Mouse (Mus musculus): ENCODE results near the gene Marveld2.

Marveld2 gene

DNA sequence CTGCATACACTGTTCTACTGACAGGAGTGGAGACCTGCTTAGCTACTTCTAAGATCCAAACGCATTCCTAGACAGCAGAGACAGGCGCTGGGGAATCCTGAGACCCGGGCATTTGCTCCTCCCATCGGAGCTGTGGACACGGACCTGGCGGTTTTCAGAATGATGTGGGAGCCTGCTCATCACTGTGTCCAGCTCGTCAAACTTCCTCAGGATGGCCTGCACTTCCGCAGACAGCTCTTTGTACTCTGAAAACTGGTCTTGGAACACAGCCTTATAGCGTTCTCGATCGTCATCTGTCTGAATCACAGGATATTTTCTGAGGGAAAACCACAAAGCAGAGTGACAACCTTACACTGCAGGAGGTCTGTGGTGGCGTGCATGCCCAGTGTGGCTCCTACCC lies 16.5 kb downstream of the Marveld2 start:
- in situ Hi-C loops (cut with MboI), result no loop called here

DNA sequence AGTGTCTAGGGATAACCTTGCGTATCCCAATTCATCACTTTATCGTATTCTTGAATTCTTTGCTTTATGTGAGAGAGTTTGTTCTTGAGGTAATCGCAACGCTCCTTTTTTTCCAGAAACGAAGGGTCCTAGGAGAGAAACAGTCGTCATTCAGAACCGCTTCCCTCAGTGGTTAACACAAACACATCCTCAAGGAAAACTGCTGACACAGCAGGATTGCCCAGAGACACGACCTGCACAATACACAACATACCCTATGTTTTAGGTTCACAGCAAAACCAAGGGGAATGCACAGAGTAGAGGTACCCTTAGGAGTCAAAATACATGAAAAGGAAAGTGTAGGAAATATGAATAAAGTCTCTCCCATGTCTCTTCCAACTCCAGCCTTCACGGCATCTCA lies 19.5 kb downstream of the Marveld2 start:
- in situ Hi-C loops (cut with MboI), result no loop called here

DNA sequence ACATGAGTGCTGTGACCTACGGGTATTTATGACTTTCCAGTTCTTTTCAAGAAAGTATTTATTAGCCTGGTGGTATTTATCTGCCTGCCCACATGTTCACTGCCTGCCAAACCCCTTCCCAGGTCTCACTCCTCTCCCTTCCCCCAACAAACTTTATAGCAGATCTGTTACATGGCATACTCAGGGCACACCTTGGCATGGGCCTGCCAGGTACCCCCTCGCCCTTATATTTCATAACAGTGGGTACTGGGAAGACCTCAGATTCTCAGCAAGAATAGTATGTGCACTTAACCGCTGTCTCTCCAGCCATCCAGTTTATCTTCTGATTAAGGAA lies 21.3 kb downstream of the Marveld2 start:
- in situ Hi-C loops (cut with MboI), result no loop called here

DNA sequence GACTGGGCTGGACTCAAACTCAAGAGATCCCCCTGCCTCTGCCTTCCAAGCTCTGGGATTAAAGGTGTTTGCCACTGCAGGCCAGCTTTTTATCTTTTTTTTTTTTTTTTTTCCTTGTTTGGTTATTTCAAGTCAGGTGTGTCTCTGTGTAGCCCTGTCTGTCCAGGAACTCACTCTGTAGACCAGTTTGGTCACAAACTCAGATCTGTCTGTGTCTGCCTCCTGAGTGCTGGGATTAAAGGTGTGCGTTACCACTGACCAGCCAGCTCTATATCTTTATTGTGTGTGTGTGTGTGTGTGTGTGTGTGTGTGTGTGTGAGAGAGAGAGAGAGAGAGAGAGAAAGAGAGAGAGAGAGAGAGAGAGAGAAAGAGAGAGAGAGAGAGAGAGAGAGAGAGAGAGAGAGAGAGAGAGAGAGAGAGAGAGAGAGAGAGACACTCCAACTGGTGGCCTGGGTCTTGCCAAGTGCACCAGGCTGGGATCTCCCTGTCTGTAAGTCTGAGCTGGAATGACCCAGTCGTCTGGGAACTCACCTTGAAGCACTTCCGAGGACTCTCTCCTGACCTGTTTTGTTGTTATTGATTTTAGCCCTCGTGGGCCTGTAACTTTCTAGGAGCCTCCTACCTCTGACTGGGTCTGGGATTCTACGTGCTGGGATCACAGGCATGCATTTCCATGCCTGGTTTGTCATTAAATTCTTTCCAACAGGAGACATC lies 21.8 kb downstream of the Marveld2 start:
- in situ Hi-C loops (cut with MboI), result no loop called here

DNA sequence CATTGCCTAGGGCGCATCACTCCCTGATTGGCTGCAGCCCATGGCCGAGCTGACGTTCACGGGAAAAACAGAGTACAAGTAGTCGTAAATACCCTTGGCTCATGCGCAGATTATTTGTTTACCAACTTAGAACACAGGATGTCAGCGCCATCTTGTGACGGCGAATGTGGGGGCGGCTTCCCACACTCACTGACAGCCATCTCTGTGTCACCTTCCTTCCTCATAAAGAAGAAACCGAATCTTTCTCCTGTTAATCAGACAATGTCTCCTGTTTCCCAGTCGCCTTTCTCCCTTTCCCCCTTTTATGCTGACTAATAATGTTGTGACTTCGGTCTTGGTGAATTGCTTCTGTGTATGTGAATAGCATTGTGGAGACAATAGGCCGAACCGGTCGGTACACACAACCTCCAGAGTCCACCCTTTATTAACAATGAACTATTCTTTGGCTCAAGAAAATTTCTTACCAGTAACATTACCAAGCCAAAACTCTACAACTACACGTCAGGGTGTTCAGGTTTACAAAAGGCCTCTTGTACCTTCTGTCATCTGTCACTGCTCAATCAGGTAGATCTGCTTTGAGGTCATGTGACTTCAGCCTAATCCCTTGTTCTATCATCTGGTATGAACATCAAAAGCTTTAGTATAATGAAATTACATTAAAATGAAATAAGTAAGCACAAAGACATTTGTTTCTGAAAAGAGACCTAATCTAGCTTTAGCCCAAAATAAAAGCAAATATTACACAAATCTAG lies 22.6 kb downstream of the Marveld2 start:
- in situ Hi-C loops (cut with MboI), result no loop called here

DNA sequence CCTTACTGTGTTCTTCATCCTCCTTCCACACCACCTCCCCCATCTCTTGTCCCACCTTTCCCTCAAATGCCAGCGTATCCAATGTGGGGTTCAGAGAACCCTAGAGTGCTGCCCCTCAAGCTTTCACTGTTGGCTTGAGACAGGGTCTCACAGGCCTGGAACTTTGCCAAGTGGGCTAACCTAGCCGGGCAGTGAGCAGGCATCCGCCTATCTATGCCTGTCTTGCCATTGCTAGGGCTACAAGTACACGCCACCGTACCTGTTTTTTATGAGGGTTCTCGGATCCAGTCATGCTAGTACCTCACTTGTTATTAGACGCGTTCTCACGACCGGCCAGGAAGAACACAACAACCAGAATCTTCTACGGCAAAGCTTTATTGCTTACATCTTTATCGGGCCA lies 28.1 kb downstream of the Marveld2 start:
- in situ Hi-C loops (cut with MboI), result no loop called here

DNA sequence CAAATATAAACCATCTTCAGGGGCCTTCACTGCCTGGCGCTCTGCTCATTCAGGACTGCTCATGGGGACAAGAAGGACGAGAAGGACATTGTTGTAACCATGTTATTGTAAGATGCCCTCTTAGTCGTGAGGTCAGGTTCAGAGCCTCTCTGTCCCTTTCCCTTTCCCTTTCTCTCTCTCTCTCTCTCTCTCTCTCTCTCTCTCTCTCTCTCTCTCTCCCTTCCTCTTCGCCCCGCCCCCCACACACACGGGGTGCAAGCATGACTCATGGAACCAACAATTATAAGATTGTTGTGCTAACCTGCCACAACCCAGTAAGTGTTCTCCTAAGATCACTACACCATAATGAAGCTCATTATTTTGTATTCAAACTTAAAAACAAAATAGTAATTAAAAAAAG lies 34.6 kb downstream of the Marveld2 start:
- in situ Hi-C loops (cut with MboI), result no loop called here

DNA sequence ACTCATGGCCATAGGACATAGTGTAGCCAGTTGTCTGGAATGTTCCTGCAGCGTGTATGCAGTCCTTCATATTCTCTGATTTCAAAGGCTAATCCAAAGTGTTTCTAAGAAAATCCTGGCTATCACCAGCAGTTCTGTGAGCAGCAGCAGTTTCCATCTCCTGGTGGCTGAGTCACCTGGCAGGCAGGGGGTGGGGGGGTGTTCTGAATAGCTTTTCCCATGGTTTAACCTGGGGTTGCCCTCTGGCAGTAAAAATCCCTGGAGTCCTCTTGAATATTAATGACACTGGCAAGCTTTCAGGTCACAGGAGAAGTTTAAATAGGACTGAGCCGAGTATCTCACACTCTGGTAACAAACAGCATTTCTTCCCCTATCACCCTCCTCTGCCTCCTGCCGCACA lies 35.1 kb downstream of the Marveld2 start:
- in situ Hi-C loops (cut with MboI), result no loop called here

DNA sequence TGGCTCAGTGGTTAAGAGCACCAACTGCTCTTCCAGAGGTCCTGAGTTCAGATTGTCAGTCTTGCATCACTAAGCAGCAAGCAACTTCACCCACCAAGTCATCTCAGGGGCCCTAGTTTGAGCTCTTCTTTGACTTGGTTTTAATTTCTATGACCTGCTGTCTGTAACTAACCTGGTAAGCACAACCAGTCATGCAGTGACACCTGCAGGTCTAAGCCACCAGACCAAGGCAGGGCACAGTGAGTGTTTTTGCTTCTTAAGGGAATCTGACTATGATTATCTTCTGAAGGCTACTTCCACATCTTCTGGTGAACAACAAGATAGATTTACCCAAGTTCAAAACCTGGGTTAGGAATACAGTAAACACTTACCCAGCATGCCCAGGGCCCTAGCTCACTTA lies 36.8 kb downstream of the Marveld2 start:
- in situ Hi-C loops (cut with MboI), result no loop called here

DNA sequence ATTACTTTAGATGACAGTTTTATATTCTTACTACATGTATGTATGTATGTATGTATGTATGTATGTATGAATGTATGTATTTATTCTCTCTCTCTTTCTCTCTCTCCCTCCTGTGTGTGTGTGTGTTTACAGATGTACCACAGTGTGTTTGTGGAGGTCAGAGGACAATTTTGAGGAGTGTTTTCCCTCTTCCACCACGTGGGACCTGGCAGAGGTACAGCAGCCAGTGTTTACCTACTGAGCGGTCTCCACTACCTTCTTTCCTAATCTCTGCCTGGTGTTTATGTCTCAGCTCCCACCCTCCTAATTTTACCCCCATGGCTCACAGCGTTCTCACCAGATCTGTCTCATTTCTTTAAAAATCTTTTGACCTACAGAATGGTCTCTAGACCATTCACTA lies 37.6 kb downstream of the Marveld2 start:
- in situ Hi-C loops (cut with MboI), result no loop called here

DNA sequence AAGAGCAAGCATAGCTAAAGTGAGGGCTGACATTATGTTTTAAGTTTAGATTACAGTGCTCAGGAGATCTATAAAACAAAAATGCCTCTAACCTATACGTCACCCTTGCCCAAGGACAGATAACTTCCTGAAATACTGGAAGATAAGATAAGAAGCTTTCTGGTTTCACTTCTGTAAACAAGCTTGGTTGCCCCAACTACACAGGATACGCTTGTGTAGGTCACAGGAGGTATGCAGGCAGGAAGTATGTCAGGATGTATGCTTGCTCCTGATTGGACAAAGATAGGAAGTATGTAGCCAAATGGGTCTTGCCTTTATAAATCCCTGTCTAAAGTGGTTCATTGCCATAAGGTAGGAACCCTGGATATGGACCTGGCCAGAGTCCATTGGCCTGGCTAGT lies 40.8 kb downstream of the Marveld2 start:
- in situ Hi-C loops (cut with MboI), result no loop called here

DNA sequence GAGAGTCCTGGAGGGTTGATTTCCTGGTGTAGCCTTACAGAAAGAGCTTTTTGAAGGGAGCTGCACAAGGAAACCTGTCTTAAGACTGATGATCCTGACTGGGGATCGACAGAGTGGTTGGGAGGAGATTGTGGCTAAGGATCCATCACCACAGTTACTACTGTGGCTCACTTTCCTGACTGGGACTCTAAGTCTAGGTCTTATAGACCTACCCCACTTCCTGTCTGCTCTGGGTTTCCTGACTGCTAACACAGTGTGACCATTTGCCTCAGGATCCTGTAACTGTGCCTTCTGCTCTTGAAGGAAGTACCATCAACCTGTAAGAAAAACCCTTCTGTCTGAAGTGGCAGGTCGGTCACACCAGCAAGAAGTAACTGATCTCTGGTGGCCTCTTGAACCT lies 46.1 kb downstream of the Marveld2 start:
- in situ Hi-C loops (cut with MboI), result no loop called here

DNA sequence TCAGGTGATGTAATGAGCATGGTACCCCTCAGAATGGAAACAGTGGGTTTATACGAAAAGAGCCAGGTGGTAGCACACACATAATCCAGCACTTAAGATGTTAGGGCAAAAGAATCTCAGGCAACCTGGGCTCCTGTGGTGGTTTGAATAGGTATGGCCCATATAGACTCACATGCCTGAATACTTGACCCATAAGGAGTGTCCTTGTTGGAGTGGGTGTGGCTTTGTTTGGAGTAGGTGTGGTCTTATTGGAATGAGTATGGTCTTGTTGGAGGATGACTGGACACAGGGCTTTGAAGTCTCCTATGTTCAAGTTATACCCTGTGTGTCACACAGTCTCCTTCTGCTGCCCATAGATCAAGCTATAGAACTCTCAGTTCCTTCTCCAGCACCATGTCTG lies 48.4 kb downstream of the Marveld2 start:
- in situ Hi-C loops (cut with MboI), result no loop called here

DNA sequence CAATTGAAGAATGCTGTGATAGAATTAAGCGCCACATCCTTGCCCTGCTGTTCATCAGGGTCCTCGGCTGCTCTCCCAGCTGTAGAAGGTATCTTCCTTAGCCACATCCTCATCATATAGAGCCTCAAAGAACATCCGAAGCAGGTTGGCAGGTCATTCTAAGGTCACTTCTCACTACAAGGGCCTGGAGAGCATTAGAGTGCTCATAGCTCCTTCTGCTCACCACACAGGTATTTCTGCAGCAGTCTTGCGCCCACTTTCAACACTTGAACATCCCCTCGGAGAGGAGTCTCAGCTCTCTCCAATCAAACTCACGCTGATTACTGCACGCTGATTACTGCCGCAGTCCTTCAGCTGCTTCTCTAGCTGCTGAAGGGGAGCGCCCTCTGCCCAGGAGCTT lies 57.3 kb downstream of the Marveld2 start:
- in situ Hi-C loops (cut with MboI), result no loop called here

DNA sequence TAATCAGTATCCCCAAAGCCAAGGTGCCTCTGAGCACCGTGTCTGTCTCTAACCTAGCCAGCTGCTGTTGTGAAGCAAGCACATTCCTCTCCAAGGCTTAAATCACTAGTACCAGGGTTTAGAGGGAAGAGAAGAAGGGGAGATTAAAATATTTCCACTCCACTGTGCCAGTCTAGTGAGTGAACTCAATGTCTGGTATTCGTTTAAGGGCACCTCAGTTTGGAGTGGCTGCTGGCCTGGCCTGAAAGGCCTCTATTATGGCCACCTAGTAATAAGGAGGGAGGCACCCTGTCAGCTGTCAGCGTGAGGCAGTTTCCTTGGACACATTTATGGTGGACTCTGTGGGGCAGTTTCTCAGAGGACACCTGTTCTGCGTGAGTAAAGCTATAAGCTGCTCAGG lies 59.8 kb downstream of the Marveld2 start:
- in situ Hi-C loops (cut with MboI), result no loop called here

DNA sequence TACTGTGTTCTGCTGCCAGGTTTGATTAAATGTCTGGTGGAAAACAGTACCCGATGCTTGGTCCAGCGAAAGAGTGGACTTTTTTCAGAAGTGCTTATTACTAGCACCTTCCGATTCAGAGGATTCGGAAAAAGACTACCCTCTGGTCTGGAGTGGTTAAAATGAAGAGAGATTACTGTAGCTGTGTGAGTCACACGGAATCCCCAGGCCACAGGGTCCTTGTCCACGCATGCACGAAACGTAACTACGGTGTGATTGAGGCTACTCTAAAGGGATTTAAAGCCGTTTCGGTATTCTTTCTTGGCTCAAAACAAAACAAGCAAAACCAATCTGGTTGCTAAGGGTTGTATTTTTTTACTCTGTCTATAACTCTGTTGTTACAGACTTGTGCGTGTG lies 63.7 kb downstream of the Marveld2 start:
- in situ Hi-C loops (cut with MboI), result no loop called here

DNA sequence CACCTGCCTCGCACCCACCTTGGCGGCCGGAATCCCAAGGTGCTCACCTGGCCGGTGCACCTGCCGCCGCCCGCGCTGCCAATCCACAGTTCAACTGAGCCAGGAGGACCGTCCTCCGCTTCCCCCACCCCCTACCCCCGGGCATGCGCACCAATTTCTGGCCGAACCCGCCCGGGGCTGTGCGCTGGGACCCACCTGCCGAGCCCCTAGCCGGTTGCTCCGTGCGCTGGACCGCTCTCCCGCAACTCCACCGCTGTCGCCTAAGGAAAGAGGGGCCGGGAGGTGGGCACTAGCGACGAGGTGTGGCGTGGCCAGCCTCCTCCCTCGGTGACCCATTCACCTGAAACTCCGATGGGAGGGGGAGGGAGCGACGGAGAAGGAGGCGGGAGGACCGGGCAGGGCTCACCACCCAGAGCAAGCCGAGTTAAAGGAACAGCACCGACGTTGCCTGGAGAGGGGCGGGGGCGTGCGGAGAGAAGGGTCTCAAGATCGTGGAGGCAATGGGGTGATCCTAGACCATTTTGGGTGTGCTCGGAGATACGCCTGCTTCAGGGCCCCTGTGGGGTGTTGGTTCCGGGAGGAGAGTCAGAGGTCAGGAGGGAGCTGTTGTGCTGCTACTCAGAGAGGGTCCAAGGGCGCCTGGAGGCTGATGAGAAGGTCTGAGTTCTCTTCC lies 64.3 kb downstream of the Marveld2 start, which contains the start of gene Ocln:
Gene Ocln, minus strand, starts transcription at position 350 of the 673 bp plus-strand sequence.
- in situ Hi-C loops (cut with MboI), result no loop called here

DNA sequence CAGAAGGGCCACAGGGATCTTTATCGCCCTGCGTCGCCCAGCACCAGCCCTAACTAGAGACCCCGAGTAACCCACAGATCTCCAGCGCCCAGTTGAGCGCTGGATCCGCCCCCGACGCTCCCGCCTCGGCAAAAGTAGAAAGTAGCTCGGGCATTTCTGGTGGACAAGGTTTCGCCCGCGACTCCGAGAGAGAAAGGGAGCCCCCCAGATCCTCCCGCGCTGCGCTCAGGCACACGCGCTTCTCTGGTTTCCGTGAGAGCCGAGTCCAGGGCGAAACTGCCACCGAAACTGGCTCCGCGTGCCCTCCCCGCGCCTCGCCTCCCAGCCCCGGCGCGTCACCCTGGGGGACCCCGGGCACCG lies 64.8 kb downstream of the Marveld2 start:
- in situ Hi-C loops (cut with MboI), result no loop called here

DNA sequence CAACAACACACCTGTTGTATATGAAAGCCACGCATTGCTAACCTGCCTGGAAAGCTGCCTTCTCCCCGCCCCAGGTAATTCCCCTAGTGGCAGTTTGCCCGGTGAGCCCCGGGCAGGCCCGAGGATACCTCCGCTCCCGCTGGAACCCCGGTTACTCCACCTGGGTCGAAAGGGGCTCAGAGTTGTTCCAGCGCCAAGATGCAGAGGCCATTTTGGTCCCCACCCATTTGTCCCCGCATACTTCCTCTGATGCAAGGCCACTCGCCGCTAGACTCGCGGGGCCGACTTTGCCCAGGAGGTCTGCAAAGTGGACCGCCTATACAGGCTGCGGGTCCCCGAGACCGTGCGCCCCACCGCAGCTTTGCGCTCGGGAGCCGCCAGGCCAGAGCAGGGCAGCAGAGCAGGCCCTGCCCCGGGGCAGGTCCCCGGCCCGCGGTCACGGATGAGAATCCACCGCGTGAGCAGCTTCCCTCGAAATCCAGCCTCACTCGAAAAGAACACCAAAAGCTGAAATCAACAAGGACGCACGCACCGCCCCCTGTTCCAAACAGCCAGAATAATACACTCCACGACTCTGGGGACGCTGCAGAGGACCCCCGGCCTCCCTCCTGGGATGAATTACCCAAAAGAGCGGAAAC lies 65.3 kb downstream of the Marveld2 start:
- in situ Hi-C loops (cut with MboI), result no loop called here

DNA sequence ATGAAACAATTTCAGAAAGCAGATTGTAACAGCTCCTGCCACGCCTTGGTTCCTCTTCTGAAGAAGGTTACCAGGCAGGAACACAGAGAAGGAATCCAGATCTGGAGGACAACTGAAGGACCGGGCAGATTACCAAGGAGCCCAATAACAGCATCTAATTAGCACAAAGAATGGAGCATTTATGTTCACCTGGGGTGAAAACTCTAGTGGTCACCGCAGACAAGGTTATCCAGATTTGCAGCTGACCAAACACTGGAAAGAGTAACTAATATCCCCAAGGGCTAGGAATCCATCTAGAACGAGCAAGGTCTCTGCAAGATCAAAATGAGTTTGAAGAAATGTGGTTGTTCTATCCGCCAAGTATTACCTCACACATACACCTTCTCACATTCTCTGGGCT lies 69.5 kb downstream of the Marveld2 start:
- in situ Hi-C loops (cut with MboI), result no loop called here
